Mouse (Mus musculus) left cerebral cortex, postnatal 14 days (tissue): ENCODE results near the gene Olfr1148. TPM values are rescaled to one million over a fixed set of nuclear protein-coding genes. Genes with fewer than 3 reads are reported as not detected.

Source experiments
- DNase-seq, 2 experiments: peaks; one replicate each; pipeline ENCODE4 v3.0.0; 2021 to 2022; ENCODE audit warnings: low spot score in 2 of 2, mixed read lengths in 1 of 2
- intact Hi-C: fragments of 180-260 bp; cut with DNase I; formaldehyde crosslinking; loops from one replicate; pipeline ENCODE4 v1.15.1; 2025
- long read RNA-seq, 2 experiments: library from polyadenylated mRNA; stranded (forward); transcript quantifications; one replicate each; pipeline ENCODE4 v2.0.0; 2021
- total RNA-seq, 2 experiments: library from RNA; stranded (reverse); gene quantifications; 2 replicates each; pipeline ENCODE4 v1.2.3; 2021

The Olfr1148 gene
- not detected for total RNA-seq
- long read RNA-seq, experiment 1 = 0 reads
- long read RNA-seq, experiment 2 = 0 reads

DNA sequence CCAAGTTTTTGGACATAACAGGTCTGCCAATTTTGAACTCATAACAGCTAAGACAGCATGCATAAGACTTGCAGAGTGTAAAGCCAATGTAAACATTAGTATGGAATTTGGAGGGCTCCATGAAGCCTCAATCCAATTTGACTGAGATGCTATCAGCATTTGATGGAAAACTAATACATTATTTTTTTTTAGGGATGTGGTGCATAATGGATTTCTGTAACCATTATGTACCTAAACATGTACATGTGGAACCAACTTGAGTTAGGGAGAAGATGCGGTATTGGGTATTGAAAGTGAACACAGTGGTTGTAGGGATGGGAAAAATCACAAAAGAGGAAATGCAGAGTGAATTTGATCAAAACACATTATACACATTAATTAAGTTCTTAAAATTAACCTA is at the start of gene Olfr1148:
Gene Olfr1148 (plus strand): TSS at position 301 of the 400 bp plus-strand sequence.
- no peak for DNase-seq
- intact Hi-C loops = no loop called here

DNA sequence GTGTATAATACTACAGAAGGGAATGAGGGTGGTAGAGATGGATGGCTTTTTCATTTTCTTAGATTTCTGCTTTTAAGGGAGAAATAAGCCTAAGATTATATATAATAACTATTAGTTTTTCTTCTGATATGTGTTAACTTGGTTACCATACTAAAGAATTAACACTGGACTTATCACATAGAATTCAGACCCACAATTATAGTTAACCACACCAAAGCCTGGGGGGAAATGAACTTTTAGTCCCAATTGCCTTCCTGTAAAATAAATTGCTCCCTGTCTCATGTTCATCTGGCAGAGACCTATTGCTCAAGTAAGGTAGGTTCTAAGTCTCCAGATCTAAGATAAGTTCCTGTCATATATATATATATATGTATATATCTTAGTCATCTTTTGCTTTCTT is 30.0 kb upstream of the Olfr1148 start, which contains the start of gene Olfr1143:
Gene Olfr1143 (plus strand): TSS at position 301 of the 400 bp plus-strand sequence.
- intact Hi-C loops = no loop called here
- DNase-seq = no peak

DNA sequence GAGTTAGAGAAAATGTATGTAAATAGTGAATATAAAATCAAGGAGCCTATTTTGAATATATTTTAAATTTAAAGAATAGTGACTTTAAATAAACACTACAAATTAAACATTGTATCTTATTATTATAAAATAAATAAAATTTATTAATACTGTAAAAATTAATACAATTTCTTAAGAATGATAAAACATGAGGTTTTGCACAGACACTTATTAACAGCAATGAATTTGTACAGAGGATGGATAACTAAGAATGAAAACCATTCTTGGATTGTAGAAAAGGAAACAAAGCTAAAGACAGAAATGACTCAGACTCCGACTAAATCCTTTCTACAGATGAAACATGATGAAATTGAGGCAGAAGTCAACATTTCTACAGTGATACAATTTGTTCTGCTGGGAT is 20.8 kb upstream of the Olfr1148 start, which contains the start of gene Olfr1145:
Gene Olfr1145 (plus strand): TSS at position 301 of the 400 bp plus-strand sequence.
- DNase-seq = no peak
- intact Hi-C loops = no loop called here

DNA sequence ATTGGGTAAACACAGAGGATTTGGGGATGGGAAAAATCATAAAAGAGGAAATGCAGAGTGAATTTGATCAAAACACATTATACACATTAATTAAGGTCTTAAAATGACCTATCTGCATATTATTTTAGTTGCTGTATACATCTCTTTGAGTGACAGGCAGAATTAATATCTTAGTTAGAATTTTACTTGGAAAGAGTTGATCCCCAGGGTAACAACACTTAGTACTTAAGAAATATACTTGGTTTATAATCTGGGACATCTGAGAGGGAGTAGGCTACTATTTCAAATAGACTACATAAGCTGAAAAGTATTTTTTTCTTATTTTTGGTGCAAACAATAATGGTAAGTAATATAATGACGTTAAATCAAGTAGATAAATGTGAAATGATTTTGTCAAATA is 13.4 kb downstream of the Olfr1148 start, which contains the start of gene Olfr1150-ps1:
Gene Olfr1150-ps1 (plus strand): TSS at position 301 of the 400 bp plus-strand sequence.
- no peak for DNase-seq
- intact Hi-C loops = no loop called here

DNA sequence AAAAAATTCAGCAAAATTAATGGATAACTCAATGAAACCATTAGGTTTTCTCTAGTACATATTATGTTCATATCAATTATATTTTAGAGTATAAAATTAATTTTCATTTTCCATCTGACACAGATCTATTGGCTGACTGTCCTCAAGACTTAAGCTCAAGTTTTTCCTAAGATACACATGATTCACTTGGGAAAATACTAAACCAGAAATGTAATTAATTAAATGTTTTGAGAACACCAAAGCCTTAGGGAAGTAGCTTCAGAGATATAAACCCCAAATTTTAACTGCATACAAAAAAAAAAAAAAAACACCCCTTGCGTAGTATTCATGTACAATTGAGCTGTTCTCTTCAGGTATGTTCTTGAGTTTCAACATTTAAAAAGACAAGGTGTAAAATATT is 25.2 kb downstream of the Olfr1148 start, which contains the start of gene Olfr1151:
Gene Olfr1151 (plus strand): TSS at position 301 of the 400 bp plus-strand sequence.
- intact Hi-C loops = no loop called here

DNA sequence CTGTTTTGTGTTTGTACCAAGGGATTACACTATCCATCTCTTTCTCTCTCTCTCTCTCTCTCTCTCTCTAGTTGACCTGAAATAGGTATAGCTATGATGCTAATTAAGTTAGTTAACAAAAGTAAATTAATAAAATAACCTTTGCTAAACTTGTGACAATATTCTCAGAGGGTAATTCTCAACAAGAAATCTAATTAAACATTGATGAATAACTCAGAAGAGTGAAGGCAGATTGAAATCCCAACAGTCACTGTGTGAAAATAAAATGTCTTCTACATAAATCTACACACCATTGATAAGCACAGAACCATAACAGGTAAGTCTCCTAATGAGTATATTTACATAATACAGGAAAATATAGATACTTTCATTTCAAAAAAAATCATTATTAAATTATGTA is 35.9 kb downstream of the Olfr1148 start, which contains the start of gene Olfr1152:
Gene Olfr1152 (plus strand): TSS at position 301 of the 400 bp plus-strand sequence.
- intact Hi-C loops = no loop called here
- DNase-seq = no peak

More for the DNA sequence above, 25.2 kb downstream of the Olfr1148 start, which contains the start of gene Olfr1151:
- no peak for DNase-seq

Other genes starting within 250 kb of the Olfr1148 start
- gene Olfr1130, start 224.3 kb upstream of the Olfr1148 start, total RNA-seq = not detected
- gene Olfr1131, start 203.4 kb upstream of the Olfr1148 start, total RNA-seq = not detected
- gene Olfr1132, start 193.0 kb upstream of the Olfr1148 start, total RNA-seq = not detected
- not detected for gene Olfr1133, start 183.2 kb upstream of the Olfr1148 start, total RNA-seq
- gene Olfr1134, start 172.1 kb upstream of the Olfr1148 start, total RNA-seq = not detected
- not detected for gene Olfr1135, start 156.9 kb upstream of the Olfr1148 start, total RNA-seq
- not detected for gene Olfr1136, start 136.6 kb upstream of the Olfr1148 start, total RNA-seq
- gene Olfr1137, start 117.4 kb upstream of the Olfr1148 start, total RNA-seq = not detected
- not detected for gene Olfr1138, start 90.6 kb upstream of the Olfr1148 start, total RNA-seq
- gene Olfr1140, start 86.8 kb upstream of the Olfr1148 start, total RNA-seq = not detected
- gene Olfr1141, start 76.5 kb upstream of the Olfr1148 start, total RNA-seq = not detected
- gene Olfr152, start 51.0 kb upstream of the Olfr1148 start, total RNA-seq = not detected
- not detected for gene Olfr1143, start 29.9 kb upstream of the Olfr1148 start, total RNA-seq
- gene Olfr1145, start 20.7 kb upstream of the Olfr1148 start, total RNA-seq = not detected
- gene Olfr1150-ps1, start 13.5 kb downstream of the Olfr1148 start, total RNA-seq = not detected
- gene Olfr1151, start 25.3 kb downstream of the Olfr1148 start, total RNA-seq = not detected
- not detected for gene Olfr1152, start 36.0 kb downstream of the Olfr1148 start, total RNA-seq
- gene Olfr1153, start 64.4 kb downstream of the Olfr1148 start, total RNA-seq = not detected
- not detected for gene Olfr1154, start 74.6 kb downstream of the Olfr1148 start, total RNA-seq
- gene Olfr1155, start 114.6 kb downstream of the Olfr1148 start, total RNA-seq = not detected
- gene Olfr1156, start 122.6 kb downstream of the Olfr1148 start, total RNA-seq = not detected
- gene Olfr1157, start 137.8 kb downstream of the Olfr1148 start, total RNA-seq = not detected
- not detected for gene Olfr74, start 144.1 kb downstream of the Olfr1148 start, total RNA-seq
- gene Olfr1158, start 159.6 kb downstream of the Olfr1148 start, total RNA-seq = not detected
- not detected for gene Olfr1160, start 177.7 kb downstream of the Olfr1148 start, total RNA-seq
- gene Olfr1161, start 192.2 kb downstream of the Olfr1148 start, total RNA-seq = not detected
- gene Olfr73, start 207.2 kb downstream of the Olfr1148 start, total RNA-seq = not detected
- gene Olfr1162, start 220.6 kb downstream of the Olfr1148 start, total RNA-seq = not detected
- not detected for gene Olfr1163, start 241.3 kb downstream of the Olfr1148 start, total RNA-seq